Mouse (Mus musculus) olfactory bulb, adult 2 months (tissue): ENCODE measurements around the gene Tgfa. TPM values are rescaled to one million over a fixed set of nuclear protein-coding genes. Genes with fewer than 3 reads are reported as not detected.

ENCODE experiments used
- H3K27ac ChIP-seq: fragments of 200-500 bp; 2 replicates; pipeline ENCODE4 v1.5.1; 2012; ENCODE audit warnings: low read depth, low read length; ENCODE audit not compliant: insufficient read depth
- H3K4me1 ChIP-seq: fragments of 200-500 bp; 2 replicates; pipeline ENCODE4 v1.6.1; 2012; ENCODE audit warnings: low read length; ENCODE audit not compliant: control insufficient read depth, insufficient read depth
- H3K4me3 ChIP-seq: fragments of 200-500 bp; 2 replicates; pipeline ENCODE4 v1.5.1; 2012; ENCODE audit warnings: mild to moderate bottlenecking, low read depth, low read length, moderate library complexity; ENCODE audit not compliant: insufficient read depth
- CTCF ChIP-seq: fragments of 200-500 bp; IDR thresholded peaks from 2 replicates; pipeline ENCODE4 v1.5.1; 2012; ENCODE audit warnings: low read depth, mild to moderate bottlenecking, low read length, moderate library complexity; ENCODE audit not compliant: insufficient read depth
- POLR2A ChIP-seq: fragments of 200-500 bp; IDR thresholded peaks from 2 replicates; pipeline ENCODE4 v1.6.1; 2012; ENCODE audit warnings: mild to moderate bottlenecking, low read depth, low read length, moderate library complexity; ENCODE audit not compliant: insufficient read depth
- WGBS: fragments of 180-500 bp; shearing (Covaris S2); methylation state at CpG from one replicate; pipeline ENCODE4 v1.1.7; 2018; 5-methylcytosine and 5-hydroxymethylcytosine counted together
- polyA plus RNA-seq: library from polyadenylated mRNA; stranded (reverse); fragments of >200 nt; gene quantifications from 2 replicates; pipeline ENCODE4 v1.2.4, GENCODE M21; 2012; ENCODE audit warnings: low replicate concordance; ENCODE audit not compliant: missing spikeins, insufficient read depth, insufficient read length

The Tgfa gene
- polyA plus RNA-seq, 1 experiment, result not detected

DNA sequence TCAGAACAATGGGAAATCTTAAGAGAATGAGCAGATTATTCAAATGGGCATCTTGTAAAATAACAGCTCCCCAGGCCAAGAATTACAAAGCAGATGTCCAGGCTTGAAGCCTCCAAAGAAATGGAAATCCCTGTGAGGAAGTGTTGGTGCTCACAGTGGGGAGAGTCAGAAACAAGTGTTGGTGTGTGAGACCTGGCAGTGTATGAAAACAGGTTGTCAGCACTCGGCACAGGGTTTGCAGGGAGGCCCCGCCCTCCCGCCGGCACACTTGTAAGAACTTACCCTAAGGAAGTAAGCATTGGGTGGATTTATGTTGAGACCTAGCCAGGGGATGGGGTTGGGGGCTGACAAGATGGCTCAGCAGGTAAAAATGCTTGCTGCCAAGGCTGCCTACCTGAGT is 50.9 kb downstream of the Tgfa start:
- TF ChIP-seq CTCF (no peak), POLR2A (no peak)
- Histone ChIP-seq H3K4me1 (0 out of 2 replicates have a peak, but pooled peaks cover 3% of the 10 kb centered on the region), H3K27ac (no peak overlapping the region), H3K4me3 (no peak overlapping the region)
- 53% methylated on average over 4 of the region's 4 CpGs for WGBS

GRCm38 (mm10) chr6:86248562-86248961 is 53.5 kb downstream of the Tgfa start:
- TF ChIP-seq POLR2A (no peak), CTCF (no peak)
- 85% methylated on average over 1 of the region's 1 CpGs for WGBS
- no peak overlapping the region for H3K27ac ChIP-seq
- peaks cover 15% of the 10 kb centered on the region for H3K4me1 ChIP-seq
- H3K4me3 ChIP-seq, result no peak overlapping the region

GRCm38 (mm10) chr6:86249042-86249441 is 54.0 kb downstream of the Tgfa start:
- Histone ChIP-seq H3K27ac (no peak overlapping the region), H3K4me1 (peaks cover 15% of the 10 kb centered on the region), H3K4me3 (no peak overlapping the region)
- WGBS, result 43% methylated on average over 16 of the region's 16 CpGs
- no peak for TF ChIP-seq POLR2A
- no peak for TF ChIP-seq CTCF

DNA sequence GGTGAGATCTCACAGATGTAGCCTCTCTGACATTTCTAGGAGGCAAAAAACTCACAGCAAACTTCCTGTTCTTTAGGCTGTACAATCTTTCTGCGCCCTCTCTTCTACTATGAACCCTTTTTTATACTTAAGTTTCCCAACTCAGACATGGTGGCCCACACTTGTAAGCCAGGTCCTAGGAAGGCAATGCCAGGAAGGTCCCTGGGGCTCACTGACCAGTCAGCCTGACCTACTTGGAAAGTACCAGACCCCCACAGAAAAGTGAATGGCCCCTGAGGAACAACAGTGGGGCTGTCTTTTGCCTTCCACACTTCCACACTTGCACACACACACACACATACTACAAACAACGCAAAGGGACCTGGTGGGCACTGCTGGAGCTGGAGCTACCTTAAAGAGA is 55.2 kb downstream of the Tgfa start:
- no peak overlapping the region for H3K27ac ChIP-seq
- 92% methylated on average over 2 of the region's 2 CpGs for WGBS
- peaks cover 15% of the 10 kb centered on the region for H3K4me1 ChIP-seq
- TF ChIP-seq POLR2A (no peak), CTCF (no peak)
- H3K4me3 ChIP-seq, result no peak overlapping the region

DNA sequence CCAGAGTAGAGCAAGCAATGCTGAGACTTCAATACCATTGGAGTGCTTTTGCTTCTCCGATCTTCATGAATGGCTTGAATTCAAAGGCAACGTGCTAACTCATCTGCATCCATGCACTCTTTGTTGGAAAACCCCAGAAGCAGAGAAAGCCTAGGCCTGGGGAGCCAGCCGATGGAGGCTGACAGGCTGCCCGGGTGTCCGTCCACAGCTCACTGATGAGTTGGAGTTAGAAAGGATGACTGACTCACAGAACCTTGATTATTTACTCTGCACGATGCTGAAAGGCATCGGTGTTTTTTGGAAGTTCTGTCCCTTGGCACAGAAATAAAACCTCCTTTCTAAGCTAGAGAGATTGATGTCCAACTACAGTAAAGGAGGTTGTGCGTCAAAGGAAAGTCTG is 55.8 kb downstream of the Tgfa start:
- Histone ChIP-seq H3K27ac (no peak overlapping the region), H3K4me1 (peaks cover 16% of the 10 kb centered on the region), H3K4me3 (no peak overlapping the region)
- 56% methylated on average over 8 of the region's 8 CpGs for WGBS
- TF ChIP-seq CTCF, result no peak
- no peak for TF ChIP-seq POLR2A

GRCm38 (mm10) chr6:86252176-86253125 is 57.4 kb downstream of the Tgfa start:
- TF ChIP-seq CTCF, result no peak
- TF ChIP-seq POLR2A, result no peak
- Histone ChIP-seq H3K4me3 (no peak overlapping the region), H3K4me1 (peaks cover 18% of the 10 kb centered on the region), H3K27ac (no peak overlapping the region)
- WGBS, result 45% methylated on average over 10 of the region's 10 CpGs

GRCm38 (mm10) chr6:86255899-86256298 is 60.9 kb downstream of the Tgfa start:
- 89% methylated on average over 9 of the region's 9 CpGs for WGBS
- Histone ChIP-seq H3K4me1 (peaks cover 15% of the 10 kb centered on the region), H3K4me3 (no peak overlapping the region), H3K27ac (no peak overlapping the region)
- TF ChIP-seq CTCF, result no peak
- TF ChIP-seq POLR2A, result no peak

GRCm38 (mm10) chr6:86259242-86259641 is 64.2 kb downstream of the Tgfa start:
- 91% methylated on average over 6 of the region's 6 CpGs for WGBS
- Histone ChIP-seq H3K4me3 (no peak overlapping the region), H3K4me1 (peaks cover 3% of the 10 kb centered on the region; the same call in 1 of the 2 replicates), H3K27ac (no peak overlapping the region)
- TF ChIP-seq POLR2A, result no peak
- no peak for TF ChIP-seq CTCF

DNA sequence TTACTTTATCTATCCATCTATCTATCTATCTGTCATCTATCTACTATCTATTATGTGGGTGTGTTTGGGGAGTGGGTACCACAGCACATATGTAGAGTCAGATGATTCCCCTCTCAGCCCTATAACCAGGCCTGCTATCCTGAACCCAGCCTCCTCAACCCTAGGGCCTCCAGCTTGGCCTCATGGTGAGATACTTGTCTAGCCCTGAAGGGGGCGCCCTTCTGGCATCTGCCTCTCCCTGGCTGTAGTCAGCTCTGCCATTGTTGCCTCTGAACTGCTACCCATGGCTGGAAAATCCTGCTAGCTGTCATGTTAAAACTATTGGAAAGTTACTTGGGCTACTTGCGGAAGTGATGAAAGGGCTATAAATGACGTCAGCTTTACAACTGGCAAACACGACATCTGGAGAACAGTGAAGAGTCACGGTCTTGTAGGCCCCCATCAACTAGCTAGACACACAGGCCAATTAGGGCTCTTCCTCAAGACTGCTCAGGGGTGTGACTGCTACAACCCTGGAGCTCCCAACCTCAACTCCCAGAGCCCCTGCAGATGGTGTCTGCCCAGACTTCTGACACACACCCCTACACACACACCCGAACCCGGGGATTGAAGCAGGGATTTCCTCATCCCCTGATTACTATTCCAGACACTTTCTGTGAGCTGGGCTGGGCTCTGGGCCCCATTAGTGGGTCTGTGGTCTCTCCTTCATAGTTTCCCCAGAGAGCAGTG is 65.5 kb downstream of the Tgfa start:
- TF ChIP-seq POLR2A, result no peak
- TF ChIP-seq CTCF, result no peak
- no peak overlapping the region for H3K27ac ChIP-seq
- H3K4me1 ChIP-seq, result peaks cover 6% of the 10 kb centered on the region; the same call in 1 of the 2 replicates
- WGBS, result 75% methylated on average over 7 of the region's 7 CpGs
- no peak overlapping the region for H3K4me3 ChIP-seq
